Mouse (Mus musculus) adrenal gland, adult 2 months (tissue): Measurements from ENCODE around the gene Ndufs8. TPM values are rescaled to one million over a fixed set of nuclear protein-coding genes. Genes with fewer than 3 reads are reported as not detected.
A peak's percentile ranks its signal among the peaks of the same experiment; 100 is the strongest.

Experiments used
- DNase-seq: peaks from one replicate; pipeline ENCODE4 v3.0.0; 2021
- polyA plus RNA-seq: library from polyadenylated mRNA; depleted of rRNA; stranded (reverse); fragments of >200 nt; gene quantifications from 2 replicates; pipeline ENCODE4 v1.2.3, GENCODE M21; 2012
- total RNA-seq, 2 experiments: library from RNA; stranded (reverse); gene quantifications; 2 replicates each; pipeline ENCODE4 v1.2.3; 2021

Ndufs8 gene
- total and polyA plus RNA-seq, 3 experiments, result 376 to 420 (median 380) TPM

DNA sequence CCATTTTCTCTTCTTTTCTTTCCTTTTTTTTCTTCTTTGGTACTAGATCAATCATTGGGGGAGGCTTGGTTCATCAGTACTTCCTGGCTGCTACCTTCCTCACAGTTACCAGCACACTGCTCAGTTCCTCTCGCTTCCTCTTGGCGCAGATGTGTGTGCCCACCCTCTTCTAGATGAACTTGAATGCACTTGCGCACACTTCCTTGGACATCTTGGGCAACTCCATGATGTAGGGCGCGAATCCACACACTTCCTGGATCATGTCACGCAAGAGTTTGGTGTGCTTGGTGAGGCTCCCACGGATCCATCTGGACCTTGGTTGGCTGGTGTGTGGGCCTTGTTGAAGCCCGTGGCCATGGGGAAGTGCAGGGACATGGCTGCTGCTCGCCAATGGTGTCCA is 19.1 kb upstream of the Ndufs8 start:
- DNase-seq, result no peak

DNA sequence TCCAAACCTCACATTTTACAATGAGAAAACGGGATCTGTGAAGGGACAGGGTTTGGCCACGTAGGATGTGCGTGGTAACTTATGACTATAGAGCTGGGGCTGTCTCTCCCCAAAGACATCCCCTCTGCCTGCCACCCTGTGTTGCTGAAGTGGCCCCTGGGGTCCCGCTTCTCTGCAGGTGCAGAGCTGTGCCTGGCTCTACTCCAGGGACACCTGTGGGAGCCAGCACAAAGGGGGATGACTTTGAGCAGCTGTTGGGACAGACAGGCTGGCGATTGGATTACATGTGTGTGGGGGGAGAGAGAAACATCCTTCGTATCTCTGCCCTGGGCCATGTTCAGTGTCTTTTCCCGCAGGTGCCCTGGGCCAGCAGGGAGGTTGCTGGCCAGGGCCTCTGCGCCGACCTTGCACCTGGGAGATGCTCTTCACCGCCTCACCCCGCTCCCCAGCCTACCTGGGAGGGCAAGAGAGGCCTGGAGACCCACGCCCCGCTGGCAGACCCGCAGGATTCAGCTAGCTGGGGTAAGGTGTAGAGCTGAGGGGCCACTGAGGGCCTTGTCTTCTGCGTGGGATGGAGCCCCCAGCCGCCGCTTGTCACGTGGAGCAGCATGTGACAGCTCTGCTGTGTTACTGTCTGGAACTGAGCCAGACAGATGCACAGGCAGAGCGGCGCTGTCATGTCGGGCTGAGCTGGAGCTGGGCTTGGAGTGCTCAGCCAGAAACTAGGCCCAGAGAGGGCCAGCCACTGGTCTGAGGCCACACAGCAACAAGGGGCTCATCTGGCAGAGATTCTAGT is 17.9 kb upstream of the Ndufs8 start:
- DNase-seq, result no peak

DNA sequence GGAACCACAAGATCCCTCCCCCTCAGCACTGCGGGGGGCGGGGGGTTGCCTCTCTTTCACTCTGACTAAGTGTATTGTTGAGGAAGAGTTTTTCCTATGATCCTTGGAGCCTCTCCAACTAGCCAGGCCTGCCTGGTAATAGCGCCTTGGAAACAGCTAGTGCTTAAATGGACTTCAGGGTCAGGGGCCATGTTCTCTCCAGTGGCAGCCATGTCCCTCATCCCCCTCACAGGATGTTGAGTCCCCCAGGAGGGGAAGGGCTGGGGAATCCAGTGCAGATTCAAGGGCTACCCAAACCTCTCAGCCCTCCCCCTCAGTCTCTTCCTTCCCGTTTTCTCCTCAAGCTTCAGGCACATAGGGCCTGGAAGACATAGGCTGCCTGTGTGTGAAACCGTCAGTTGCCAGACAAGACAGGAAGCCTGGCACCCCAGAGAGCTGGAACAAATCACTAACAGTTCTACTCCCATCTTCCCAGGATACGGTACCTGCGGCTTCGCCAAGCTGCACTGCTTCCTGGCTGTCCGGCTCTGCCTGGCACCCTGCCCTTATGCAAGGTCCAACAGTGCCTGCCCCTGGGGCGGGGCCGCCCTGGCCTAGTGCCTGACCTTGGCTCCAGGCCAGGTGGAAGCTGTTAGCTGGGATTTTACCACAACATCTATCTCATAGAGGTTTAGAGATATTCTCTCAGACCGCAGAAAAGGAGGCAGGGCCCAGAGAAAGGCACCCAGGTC is 16.8 kb upstream of the Ndufs8 start, which contains the start of gene Aldh3b1:
Gene Aldh3b1, minus strand, starts transcription at position 598 of the 731 bp plus-strand sequence.
- peak; percentile 98 for DNase-seq

DNA sequence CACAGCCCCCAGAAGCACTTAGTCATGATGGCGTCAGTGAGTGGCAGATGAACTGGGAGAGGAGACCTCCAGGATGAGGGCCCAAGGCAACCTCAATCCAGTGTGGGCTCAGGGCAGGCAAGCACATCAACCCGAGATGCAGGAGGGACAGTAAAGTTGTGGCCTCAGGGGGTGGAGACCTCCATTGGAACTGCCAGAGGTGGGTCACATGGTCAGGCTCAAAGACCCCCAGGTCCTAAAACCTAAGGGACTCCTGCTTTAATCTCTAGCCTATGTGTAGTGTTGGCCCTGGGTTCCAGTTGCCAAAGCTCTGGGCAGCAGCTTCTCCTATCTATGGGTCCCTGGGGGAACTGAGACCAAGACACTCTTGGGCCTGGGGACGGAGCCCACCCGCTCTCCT is 16.2 kb upstream of the Ndufs8 start:
- no peak for DNase-seq

DNA sequence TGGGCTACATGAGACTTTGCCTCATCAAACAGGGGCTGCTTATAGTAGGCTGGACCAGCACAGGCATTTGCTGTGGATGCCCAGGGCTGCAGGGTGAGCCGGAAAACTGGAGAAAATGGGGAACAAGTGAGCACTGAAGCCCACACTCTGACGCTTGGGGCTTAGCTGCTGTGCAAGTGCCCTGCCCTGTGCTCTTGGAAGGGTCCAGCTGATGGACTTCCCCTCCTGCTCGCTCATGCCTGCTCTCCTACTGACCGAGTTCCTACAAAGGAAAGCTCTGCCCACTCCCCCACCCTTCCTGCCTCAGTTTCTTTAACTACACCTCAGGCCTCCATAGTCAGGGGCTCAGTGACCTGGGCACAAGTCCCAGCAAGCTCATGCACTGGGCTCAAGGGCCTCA is 15.4 kb upstream of the Ndufs8 start:
- no peak for DNase-seq

DNA sequence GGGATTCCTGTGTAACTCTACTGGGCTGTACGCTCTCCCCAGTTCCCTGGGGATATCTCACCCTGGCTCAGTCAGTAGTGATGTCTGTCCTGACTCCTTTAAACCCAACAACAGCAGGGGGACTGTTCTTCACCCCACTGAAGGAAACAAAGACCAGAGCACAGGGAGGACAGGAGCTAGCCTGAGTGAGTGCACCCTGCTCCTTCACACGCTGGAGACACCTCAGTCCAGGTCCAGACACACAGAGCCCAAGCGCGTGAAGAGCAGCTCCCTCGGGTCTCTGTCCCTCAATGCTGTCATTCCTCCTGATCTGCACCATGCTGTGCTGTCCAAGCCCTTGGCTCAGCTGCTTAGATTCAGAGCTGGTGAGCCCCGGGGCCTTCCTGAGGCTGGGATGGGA is 14.1 kb upstream of the Ndufs8 start:
- no peak for DNase-seq

DNA sequence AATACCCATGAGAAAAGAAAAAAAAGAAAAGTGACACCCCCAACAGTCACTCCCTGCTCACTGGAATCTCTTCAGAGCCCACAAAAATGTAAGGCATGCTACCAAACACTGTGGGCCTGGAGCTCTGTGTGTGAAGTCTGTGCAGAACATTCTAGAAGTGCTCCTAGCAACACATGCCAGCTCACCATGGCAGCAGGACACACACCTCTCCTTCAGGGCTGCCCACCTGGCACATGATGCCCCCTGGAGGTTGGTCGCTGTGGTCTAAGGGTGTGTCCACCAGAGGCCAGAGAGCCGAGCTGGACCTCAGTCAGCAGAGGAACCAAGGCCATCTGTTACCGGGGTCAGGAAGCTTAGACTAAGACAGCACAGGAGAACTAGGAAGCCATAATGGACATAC is 13.7 kb upstream of the Ndufs8 start:
- DNase-seq, result peak; percentile 54

DNA sequence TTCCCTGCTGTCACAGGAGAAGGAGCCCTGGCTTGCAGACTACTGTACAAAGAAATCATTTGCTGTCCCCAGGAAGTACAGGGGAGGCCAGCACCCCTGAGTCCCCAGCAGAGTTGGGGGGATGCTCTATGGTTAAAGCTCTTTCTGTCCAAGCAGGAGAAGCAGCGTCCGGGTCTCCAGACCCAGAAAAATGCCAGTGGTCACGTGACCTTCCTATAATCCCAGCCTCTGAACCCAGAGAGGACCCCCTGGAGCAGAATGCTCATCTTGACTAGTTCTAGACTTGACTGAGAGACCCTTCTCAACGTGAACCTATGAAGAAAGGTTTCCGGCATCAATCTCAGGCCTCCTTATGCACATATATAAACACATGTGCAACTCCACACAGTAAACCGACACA is 13.3 kb upstream of the Ndufs8 start:
- no peak for DNase-seq

DNA sequence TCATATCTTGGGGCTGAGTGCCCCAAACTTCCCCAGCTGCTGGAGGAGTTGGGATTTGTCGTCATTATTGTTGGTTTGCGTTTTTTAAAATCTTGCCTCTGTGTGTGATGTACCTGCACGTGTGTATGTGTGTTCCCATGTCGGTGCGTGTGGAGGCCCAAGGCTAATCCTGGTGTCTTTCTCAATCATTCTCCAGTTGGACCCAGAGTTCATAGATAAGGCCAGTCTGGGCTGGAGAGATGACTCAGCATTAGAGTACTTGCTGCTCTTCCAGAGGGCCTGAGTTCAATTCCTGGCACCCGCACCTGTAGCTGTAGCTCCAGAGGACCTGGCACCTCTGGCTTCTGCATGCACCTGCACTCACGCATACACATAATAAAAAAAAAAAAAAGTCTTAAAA is 12.3 kb upstream of the Ndufs8 start:
- DNase-seq, result no peak

DNA sequence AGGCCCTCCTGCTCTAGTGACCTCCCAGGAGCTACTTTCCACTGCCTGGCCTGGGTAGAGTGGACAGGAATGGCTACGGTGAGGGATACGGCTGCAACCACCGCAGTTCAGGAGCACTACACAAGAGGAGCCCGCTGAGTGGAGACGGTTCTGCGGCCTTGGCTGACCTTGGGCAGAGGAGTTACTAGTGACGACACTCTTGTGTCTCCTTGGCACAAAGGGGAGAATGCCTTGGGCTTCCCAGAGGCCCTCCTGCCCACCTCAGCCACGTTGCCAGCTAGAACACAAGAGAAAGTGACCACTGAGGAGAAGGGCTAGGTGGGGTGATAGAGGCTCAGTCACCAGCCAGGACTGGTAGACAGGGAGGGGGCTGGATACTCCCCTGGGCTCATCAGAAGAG is 11.6 kb upstream of the Ndufs8 start:
- peak; percentile 83 for DNase-seq

DNA sequence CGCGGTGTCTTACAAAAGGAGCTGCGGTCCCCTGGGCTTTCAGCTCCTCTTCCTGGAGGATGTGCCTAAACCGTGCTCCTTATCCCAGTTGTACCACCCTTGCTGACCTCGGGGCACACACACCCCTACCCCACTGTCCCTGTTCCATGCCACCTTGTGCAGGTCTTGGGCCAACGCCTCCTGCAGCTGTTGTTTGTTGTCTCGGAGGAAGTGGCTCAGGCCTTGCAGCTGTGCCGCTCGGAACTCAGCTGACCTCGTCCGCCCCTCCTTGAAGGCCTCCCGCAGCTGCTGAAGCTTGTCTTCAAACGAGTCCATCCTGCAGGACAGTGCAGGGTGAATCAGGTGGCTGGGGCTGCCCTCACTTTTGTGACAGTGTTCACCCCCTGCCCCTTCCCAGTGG is 11.0 kb upstream of the Ndufs8 start:
- no peak for DNase-seq

DNA sequence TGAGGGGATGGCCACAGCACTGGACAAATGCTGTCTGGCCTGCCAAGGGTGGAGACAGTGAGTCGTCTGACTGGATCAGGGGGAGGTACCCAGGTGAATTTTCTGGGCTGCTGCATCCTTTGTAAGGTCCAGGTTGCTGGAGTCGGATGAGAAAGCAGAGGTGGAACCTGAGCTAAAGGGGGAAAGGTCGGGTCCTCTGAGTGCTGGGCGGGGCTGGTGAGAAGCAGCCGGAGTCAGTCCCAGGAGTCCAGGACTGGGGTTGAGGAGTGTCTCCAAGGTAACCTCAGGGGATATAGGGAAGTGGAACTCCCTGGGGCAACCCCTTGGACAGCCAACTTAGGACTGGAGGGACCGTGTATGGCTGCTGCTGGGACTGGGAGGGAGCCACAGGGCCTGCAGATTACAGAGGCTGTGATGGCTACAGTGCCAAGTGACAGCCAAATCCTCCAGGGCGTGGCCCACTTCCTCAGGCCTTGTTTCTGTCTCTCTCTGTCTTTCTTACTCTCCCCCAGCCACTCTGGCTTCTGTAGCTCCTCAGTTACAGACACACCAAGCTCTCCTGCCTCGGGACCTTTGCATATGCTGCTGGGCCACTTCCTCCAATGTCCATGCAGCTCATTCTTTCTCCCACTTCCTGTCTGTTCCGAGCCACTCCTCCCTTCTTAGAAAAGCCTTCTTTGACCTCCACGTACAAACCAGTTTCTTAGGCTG is 10.2 kb upstream of the Ndufs8 start:
- DNase-seq, result no peak

DNA sequence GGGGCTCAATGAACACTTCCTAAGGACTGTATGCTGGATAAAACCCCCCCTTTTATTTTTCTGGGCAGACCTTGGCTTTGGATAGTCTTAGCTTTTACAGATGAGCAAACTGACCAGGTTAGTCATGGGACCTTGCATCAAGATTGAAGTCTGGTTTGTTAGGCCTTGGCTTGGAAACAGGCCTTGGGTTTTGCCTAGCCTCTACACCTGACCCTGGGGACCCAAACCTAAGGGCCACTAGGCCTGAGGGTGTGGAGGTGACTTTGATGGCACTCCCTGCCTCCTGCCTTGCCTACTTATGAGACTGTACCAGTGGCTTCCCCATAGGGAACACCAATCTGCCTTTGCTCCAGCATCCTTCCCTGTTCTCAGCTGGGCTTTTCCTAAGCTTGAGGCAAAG is 7.4 kb upstream of the Ndufs8 start:
- DNase-seq, result peak; percentile 63

DNA sequence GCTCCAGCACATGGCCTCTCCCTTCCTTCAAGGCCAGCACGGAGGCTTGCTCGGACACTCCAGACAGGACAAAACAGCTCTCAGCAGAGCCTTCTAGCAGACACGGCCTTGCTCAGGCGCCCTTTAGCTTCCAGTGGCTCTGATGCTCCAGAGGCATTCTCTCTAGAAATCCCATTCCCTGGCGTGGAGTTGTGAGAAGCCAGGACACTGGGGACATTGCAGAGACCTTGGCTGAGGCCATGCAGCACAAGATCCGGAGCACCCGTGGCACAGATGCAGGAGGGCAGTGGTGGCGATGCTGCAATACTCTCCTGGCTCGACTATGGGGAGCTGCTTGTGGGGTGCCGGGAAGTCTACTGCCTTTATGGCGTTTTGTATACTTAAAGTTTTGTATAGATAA is 4.2 kb upstream of the Ndufs8 start:
- no peak for DNase-seq

DNA sequence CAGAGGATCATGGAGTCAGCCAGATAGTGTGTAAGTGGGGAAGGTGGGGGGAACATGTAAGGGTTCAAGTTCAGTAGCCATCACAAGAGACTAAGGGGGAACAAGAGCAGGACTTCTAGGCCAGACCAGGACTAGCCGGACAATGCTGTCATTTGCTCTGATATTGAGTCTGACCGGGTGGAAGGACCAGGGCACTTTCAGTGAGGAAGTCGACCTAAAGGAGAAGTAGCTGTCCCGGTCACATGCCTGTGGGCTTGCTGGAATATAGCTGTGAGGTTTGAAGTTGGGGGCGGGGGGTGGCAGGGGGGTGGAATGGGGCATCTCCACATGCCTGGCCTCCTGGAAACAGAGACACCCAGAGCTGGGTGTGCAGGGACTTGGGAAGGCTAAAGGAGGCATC is 2.0 kb upstream of the Ndufs8 start:
- DNase-seq, result no peak

DNA sequence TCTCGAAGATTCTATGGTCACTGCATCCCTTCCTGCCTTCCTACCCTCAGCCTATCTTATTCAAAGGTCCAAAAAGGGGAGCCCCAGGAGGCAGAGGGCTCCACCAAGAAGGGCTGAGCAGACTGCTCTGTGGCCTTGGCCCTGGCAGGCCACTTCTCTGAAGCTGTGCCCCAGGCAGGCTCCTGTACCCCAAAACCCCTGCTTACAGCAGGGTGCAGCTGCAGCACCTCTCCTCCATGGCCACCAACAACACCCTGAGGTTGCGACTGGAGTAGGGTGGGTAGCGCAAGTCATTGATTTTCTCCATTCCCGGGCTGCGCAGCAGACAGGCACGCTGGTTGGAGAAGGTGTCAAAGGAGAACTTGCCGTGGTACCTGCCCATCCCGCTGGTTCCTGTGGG is 1.1 kb upstream of the Ndufs8 start:
- DNase-seq, result no peak

DNA sequence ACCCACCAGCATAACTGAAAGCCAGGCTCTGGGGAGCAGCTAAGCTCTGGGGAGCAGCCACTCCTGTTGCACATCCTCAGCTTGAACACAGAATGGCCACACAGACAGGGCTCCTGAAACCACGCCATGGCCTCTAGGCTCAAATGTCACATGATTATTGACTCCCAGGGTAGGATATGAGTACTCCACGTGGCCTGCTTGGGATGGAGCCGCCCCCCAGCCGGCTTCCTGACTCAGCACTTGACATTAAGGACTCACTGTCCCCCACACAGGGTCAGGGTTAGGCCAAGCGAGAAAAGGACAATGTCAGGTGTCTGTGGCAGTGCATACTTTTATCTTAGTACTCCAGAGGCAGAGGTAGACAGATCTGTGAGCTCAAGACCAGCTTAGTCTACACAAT is 2.4 kb downstream of the Ndufs8 start:
- DNase-seq, result peak; percentile 82

DNA sequence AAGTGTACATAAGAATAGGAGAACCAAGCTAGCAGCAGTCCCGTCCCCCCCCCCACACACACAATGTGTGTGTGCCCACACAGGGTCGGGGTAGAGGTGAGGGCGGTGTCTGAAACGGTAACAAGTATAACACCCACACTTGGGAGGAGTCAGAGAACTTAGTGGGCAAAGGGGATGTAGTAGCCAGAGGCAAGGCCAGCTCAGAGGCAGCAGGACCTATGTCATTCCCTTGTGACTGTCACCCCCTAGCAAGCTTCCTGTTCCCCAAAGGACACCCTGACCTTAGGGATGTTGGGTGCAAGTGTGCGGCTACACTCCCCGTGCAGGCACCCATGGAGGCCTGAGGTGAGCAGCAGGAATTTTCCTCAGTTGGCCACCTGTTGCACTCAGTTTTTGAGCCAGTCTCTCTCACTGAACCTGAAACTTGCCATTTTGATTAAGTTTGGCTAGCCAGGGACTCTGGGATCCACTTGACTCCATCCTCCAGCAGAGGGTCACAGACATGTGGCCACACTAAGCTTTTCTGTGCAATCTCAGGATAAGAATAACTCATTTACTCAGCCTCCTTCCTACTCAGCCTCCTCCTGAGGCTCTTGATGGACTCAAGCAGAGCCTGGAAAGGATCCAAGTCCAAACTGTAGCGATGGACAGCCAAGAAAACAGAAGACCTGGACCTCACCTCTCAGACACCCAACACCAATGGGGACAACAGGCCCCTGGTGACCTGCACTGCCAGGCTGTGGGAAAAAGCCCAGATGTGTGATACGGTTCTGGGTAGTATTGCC is 4.5 kb downstream of the Ndufs8 start:
- no peak for DNase-seq

DNA sequence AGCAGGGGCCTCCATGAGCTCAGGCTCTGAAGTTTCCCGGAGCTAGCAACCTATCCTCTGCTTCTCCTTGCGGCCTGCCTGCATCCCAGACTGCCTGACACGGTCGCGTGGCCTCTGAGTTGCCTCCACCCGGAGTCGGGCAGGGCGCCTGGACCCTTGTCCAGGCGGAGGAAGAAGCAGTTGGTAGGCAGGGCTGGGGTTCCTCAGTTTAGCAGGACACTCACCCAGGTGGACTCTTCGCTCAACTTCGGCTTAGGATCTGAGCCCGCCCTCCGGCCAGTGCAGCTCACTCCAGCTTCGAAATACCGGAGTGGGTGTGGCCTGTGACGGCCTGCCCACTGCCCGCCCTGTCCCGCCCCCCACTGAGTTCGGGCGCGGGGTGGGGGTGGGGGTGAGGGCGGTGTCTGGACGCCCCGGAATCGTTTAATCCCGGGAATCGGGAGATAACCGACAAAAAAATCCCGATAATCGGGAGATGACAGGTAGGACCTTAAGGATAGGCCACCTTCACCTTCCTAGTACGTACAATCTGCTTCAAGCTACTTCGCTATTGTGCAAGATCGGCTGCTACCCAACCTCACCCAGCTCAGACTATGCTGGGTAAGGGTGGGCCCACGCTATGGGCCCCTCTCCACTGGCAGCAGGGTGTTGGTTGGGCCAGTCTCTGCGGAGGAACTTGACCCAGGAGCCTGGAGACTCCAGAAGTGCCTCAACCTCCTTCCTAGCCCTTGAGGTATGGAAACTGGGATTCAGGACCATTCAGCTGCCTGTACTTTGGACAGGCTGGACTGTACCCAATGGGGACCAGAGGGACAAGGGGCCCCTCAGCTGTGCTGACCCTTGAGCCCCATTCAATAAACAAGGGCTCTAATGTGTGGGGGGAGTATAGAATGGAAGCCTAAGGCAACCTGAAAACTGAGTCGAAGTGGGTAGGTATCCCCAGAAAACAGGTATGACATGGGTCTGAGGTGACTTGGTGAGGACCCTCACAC is 5.5 kb downstream of the Ndufs8 start, which contains the start of gene Tcirg1:
Gene Tcirg1, minus strand, starts transcription at position 339 of the 992 bp plus-strand sequence.
- peak; percentile 93 for DNase-seq

DNA sequence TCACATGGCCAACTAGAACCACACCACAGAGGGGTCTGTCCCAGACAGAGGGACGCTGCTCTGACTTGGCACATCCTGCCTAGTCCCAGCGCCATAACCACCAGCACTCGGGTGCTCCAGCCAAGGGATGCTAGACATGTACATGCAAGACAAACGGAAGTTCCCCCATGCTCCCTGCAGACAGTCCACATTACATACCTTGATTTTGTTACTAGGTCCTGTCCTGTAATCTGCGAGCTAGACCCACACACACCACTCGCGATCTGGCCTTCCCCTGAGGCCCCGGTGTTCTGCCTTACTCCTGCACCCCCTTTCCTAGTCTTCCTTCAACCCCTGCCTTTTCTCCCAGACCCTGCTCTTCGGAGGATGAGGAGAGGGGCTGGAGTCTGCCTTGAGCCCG is 6.2 kb downstream of the Ndufs8 start:
- DNase-seq, result no peak
